Mouse (Mus musculus): Measurements from ENCODE around the gene Gls. TPM values are rescaled to one million over a fixed set of nuclear protein-coding genes. Genes with fewer than 3 reads are reported as not detected.
A peak's percentile ranks its signal among the peaks of the same experiment; 100 is the strongest.

Gene Gls
- total RNA-seq, 2 experiments from 2014 or later: 80.4 to 106 TPM

DNA sequence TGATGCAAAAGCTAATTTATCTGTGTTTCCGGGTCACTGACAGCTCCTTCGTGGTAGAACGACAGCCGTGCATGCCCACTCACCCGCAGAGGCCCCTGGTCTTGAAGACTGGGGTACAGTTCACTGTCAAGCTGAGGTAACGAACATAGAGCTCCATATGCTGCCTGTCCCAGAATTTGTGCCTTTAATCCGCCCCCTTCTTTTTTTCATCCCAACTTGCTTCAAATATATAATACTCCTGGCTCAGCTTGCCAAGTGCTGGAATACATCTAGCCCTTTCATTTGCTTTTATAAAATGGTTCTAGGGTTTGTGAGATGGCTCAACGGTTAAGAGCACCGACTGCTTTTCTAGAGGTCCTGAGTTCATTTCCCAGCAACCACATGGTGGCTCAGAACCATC, 92.5 kb downstream of the Gls start:
- intact Hi-C loops (cut with DNase I): no loop called here
- DNase-seq (ENCODE audit: low spot score): no peak

DNA sequence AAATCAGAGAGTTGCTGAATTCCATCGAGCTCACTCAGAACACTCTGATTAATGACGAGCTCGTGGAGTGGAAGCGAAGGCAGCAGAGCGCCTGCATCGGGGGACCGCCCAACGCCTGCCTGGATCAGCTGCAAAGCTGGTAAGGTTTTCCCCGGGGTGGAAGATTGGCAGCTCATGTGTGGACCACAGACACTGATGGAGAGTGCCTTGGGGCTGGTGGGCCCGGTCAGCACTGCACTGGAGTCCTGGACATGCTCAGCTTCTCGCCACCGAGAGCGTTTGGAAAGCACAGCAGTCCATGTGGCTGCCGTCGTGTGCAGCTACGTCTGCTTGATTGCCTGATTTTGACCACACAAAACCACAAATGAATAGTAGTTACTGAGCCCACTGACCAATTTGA, 95.7 kb downstream of the Gls start:
- no peak for DNase-seq (ENCODE audit: low spot score)
- intact Hi-C loops (cut with DNase I): no loop called here

DNA sequence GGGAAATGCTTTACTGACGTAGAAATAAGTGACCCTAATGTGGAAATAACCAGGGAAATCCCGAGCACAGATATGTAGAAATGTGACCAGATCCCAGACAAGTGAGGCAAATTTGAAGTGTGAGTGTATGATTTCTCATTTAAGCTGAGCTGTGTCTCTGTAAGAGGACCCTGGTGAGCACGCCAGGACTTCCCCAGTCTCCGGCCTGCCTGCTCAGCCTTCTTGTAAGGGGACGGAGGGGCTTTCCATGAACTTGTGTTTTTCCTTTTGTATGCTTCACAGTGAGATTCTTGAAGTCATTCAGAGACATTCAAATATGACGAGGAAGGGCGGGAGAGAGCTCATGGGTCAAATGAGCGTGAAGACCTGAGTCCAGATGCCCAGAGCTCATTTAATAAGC, 99.8 kb downstream of the Gls start:
- no peak for DNase-seq (ENCODE audit: low spot score)
- intact Hi-C loops (cut with DNase I): no loop called here

DNA sequence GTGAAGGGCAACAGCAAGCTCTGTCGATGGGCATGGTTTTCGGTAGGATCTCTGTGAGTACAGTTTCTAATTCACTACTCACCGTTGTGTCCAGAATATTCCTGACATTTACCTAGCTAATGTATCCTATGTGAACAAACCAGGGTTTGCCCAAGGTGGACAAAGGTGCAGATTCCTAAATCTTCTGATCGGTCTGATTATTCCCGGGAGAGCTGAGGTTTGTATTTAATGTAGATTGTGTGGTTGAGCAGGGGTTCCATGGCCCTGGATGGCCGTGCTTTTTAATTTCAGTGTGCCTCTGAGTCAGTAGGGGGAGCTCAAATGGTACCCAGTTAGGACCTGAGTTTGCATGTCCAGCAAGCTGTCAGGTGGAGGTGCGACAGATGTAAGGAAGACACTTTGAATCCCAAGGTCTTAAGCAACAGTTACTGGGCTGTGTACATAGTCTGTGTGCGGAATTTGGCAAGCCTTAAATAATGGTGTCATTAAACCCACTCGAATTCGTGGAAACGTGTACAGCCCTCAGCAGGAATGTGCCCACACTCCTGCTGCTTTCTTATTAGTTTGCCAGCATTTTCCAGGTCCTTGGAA, 101.2 kb downstream of the Gls start:
- intact Hi-C loops (cut with DNase I): no loop called here

DNA sequence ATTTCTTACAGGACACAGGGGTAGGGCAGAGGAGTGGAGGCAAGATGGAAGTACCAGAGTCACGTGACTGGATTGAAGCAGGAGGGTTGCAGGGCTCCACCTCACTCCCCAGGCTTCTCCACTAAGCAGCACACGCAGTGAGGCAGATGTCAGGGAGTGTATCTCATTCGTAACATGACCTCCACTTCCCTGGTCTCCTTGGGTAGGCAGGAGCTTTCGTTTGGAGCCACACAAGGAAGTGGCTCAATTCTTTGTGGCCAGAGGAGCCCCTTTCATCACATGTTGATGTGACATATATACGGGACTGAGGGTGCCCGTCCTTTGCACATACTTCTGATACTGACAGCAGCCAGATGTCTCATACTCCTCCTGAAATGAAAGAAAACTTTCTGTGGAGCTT, 103.2 kb downstream of the Gls start:
- intact Hi-C loops (cut with DNase I): no loop called here
- no peak for DNase-seq (ENCODE audit: low spot score)

More for the DNA sequence above, 101.2 kb downstream of the Gls start:
- DNase-seq (ENCODE audit: low spot score): no peak

DNA sequence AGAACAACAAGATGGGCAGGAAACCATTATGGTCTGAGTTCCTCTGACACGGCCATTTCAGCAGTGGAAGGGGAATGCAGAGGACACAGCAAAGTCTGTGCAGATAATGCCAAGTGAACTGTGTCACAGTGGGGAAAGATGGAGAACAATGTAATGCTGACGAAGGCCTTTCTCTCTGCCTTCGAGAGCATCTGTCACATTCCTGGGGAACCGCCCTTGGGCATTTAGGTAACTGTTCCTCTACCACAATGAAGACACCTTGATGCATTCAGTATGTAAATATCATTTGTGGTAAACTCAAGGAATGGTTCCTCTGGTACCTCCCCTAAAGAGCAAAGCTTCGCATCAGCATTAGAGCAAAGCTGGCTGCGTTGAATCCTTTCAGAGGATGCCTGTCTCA, 105.7 kb downstream of the Gls start:
- no peak for DNase-seq (ENCODE audit: low spot score)
- intact Hi-C loops (cut with DNase I): no loop called here

DNA sequence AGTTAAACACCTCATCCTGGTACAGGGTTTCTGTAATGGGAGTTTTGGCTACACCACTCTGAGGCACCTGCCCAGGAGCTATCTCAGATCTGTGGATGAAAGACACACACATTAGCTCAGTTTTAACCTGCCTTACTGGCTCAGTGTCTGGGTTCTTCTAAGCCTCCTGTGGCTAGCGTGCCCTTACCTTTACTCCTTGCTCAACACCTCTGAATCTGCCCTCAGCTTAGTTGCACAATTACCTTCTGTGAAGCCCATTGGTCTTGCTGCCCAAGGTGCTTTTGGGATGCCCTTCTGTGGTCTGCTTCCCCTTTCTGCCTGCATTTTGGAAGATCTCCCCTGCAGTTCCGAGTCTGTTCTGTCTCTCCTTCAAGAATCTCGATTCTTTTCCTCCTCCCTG, 108.2 kb downstream of the Gls start:
- no peak for DNase-seq (ENCODE audit: low spot score)
- intact Hi-C loops (cut with DNase I): no loop called here

DNA sequence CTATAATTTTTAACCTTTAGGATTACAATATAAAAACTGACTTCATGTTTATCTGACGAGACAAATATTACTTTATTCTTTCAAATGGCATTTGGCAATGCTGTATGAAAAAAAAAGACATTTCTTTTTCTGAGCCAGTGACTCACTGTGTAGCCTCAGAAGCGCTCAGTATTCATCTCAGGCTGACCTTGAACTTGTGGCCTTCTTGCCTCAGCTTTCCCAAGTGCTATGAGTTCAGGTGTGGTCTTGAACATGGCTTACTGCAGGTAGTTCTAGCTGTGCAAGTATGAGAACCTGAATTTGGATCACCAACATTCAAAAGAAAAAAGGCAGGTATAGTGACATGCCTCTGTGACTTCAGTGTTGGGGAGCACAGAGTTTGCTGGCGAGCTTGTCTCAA, 112.0 kb downstream of the Gls start:
- DNase-seq (ENCODE audit: low spot score): no peak
- intact Hi-C loops (cut with DNase I): no loop called here

DNA sequence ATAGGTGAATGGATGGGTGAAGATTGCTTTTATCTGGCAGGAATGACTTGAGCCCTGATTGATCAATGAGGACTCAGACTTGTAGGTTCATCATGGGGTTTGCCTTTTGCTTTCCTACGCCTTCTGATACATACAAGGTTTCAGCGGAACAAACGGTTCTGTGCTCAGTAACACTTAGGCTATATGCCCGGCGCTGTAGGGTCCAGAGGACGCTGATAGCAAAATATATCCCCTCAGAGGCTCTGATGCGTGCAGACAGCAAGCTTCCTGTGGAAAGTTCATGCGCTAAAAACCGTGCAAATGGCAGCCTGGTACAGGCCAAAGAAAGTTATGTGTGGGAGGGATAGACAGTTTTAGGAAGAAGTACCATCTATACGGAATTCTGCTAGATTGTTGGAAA, 112.8 kb downstream of the Gls start:
- intact Hi-C loops (cut with DNase I): no loop called here
- no peak for DNase-seq (ENCODE audit: low spot score)

DNA sequence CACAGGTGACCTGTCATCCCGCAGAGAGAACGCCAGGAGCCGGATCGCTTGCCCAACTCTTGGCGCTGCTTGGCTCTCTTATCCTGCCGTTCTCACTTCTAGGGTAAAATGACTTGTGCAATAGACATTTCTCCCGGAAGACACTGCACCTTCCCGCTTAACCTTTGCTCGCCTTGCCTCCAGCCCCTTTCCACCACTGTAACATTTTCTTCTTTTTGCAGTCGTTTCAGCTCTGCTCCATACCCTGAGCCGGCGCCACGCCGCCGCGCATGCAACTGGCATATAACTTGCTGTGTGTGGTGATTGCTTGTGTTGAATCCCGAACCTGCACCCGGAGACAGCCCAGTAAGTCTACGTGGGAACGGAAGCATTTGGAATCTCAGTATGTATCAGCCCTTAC, 113.3 kb downstream of the Gls start:
- no peak for DNase-seq (ENCODE audit: low spot score)
- intact Hi-C loops (cut with DNase I): no loop called here

DNA sequence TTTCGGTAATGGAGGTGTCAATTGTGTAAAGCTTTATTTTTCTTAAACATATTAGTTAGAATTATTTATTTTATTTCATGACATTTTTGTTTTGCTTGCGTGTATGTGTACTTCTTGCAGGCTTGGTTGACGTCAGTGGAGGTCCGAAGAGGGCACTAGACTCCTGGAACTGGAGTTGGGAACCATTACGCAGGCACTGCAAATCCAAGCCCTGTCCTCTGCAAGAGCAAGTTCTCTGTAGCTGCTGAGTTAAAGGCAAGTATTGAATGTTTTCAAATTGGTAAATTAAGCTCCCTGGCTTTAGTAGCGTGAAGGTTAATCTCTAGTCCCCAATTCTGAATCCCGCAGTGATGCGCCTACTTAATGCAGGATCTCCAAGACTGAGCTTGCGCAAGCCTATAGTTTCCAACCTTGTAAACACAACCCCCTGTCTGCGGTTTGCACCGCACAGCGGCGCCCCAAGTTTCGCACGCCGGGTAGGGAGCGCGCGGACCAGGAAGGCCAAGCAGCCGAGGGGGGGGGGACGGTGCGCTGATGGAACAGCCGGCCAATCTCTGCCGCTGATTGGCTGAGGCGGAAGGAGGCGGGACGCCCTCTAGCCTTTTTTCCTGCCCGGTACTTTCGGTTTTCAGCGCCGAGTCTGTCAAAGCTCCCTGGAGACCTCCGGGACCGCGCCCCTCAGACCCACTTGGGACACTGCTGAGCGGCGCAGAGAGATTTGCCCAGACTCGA, 114.0 kb downstream of the Gls start, which contains the start of gene Stat1:
Gene Stat1, plus strand, starts transcription at position 581 of the 732 bp plus-strand sequence.
- DNase-seq (ENCODE audit: low spot score): peak; percentile 69
- intact Hi-C loops (cut with DNase I): no loop called here

DNA sequence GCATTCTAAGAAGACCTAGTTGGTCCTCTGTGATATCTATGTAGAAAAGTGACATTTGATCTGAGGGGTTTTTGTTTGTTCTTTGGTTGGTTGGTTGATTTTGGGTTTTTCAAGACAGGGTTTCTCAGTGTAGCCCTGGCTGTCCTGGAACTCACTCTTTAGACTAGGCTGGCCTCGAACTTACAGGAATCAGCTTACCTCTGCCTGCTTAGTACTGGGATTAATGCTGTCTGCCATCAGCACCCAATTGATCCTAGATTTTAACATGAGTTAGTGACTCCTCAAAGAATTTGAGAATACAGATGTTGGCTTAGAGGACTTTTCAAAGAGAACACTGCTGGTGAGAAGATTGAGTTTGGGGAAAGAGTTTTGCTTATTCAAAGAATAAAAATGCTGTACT, 115.3 kb downstream of the Gls start:
- DNase-seq (ENCODE audit: low spot score): no peak
- intact Hi-C loops (cut with DNase I): no loop called here

DNA sequence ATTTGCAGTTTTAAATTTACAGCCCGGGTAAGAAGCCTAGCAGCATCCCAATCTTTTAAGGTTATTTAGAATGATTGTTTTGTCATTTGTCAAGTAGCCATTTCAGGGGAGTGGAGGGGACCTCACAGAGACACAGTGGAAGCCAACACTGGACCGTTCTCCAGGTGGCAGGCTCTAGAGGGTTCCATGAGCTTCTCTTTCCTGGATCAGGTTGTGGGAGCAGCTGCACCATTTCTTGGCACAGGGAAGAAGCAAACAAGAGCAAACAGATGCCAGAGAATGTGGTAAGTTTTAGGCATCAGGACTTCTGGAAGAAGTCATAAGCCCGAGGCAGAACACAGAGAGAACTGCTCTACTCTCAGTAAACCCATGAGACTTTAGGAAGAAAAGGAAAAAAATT, 116.6 kb downstream of the Gls start:
- DNase-seq (ENCODE audit: low spot score): no peak
- intact Hi-C loops (cut with DNase I): no loop called here

DNA sequence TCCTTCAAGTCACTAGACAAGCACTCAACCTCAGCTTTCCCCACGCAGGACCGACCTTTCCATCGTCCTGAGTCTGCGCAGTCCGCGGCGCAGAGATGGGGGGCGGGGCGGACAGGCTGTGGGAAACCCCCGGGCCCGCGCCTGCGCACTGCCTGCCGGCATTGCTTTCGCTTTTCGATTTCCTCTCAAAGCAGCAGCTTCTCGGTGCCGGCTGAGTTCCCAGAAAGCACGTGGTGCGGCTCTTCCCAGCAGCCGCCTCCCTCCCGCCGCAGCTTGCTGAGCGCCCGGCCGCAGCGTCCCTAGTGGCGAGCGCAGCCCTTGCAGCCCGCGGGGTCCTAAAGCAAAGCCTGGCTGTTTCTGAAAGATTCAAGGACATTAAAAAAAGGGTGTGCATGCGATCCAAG, 119.4 kb downstream of the Gls start:
- intact Hi-C loops (cut with DNase I): no loop called here
- DNase-seq (ENCODE audit: low spot score): peak; percentile 95

Other genes with a start within 250 kb of the Gls start
- under 1 TPM in 1 of 2 experiments, not detected in 1; 0.22 TPM for gene Stat4, start 246.1 kb downstream of the Gls start, total RNA-seq (2021)
- 10 to 100 TPM; 24.7 to 26.8 TPM for gene Stat1, start 113.8 kb downstream of the Gls start, total RNA-seq (2021)

Measured in heart, postnatal 25 days (tissue).